Mouse (Mus musculus) C2C12 (cell line): ENCODE data around the gene 1700003E16Rik. TPM values are rescaled to one million over a fixed set of nuclear protein-coding genes. Genes with fewer than 3 reads are reported as not detected.

ENCODE experiments used
- H3K27me3 ChIP-seq: one replicate; pipeline ENCODE4 v1.6.1; 2011; ENCODE audit not compliant: control insufficient read depth, insufficient read depth, insufficient read length
- H3K36me3 ChIP-seq: one replicate; pipeline ENCODE4 v1.6.1; 2011; ENCODE audit not compliant: control insufficient read depth, insufficient read depth
- H3K4me3 ChIP-seq: one replicate; pipeline ENCODE4 v1.5.1; 2011; ENCODE audit warnings: mild to moderate bottlenecking, control low read depth; ENCODE audit not compliant: poor library complexity, insufficient read depth, severe bottlenecking
- H3K79me2 ChIP-seq: one replicate; pipeline ENCODE4 v1.6.1; 2011; ENCODE audit not compliant: control insufficient read depth, insufficient read depth
- H3K79me3 ChIP-seq: one replicate; pipeline ENCODE4 v1.6.1; 2011; ENCODE audit warnings: low read depth, control low read depth
- H3ac ChIP-seq: one replicate; pipeline ENCODE3; 2011; ENCODE audit warnings: low read depth; ENCODE audit not compliant: control insufficient read depth, insufficient read length
- CEBPB ChIP-seq: IDR thresholded peaks from one replicate; pipeline ENCODE4 v1.6.1; 2011; ENCODE audit warnings: low read depth, mild to moderate bottlenecking, control low read depth, moderate library complexity
- CTCF ChIP-seq: IDR thresholded peaks from one replicate; pipeline ENCODE4 v1.5.1; 2011; ENCODE audit not compliant: control insufficient read depth, insufficient read depth, insufficient read length
- FOSL1 ChIP-seq: IDR thresholded peaks from one replicate; pipeline ENCODE4 v1.8.0; 2011; ENCODE audit warnings: mild to moderate bottlenecking, low read length; ENCODE audit not compliant: poor library complexity, insufficient read depth, severe bottlenecking
- MAX ChIP-seq: IDR thresholded peaks from one replicate; pipeline ENCODE4 v1.6.1; 2011; ENCODE audit warnings: mild to moderate bottlenecking, control low read depth
- MYOD1 ChIP-seq: IDR thresholded peaks from one replicate; pipeline ENCODE4 v1.6.1; 2011; ENCODE audit warnings: low read depth; ENCODE audit not compliant: control insufficient read depth, insufficient read length
- MYOG ChIP-seq: IDR thresholded peaks from one replicate; pipeline ENCODE4 v1.6.1; 2011; ENCODE audit not compliant: control insufficient read depth, insufficient read length; ENCODE audit errors: extremely low read depth
- USF1 ChIP-seq: IDR thresholded peaks from one replicate; pipeline ENCODE4 v1.6.1; 2011; ENCODE audit warnings: low read depth, mild to moderate bottlenecking, control low read depth, moderate library complexity
- polyA plus RNA-seq: library from polyadenylated mRNA; unstranded; fragments of >200 nt; fragmentation: generic; extraction: Trizol; gene quantifications from one replicate; pipeline ENCODE4 v1.2.1, GENCODE M21; 2012; ENCODE audit warnings: missing spikeins

1700003E16Rik gene
- polyA plus RNA-seq, 1 experiment: 1.1 TPM

- Histone ChIP-seq H3K27me3 (no peaks in the 10 kb centered on the region), H3K4me3 (no peak overlapping the region), H3K79me2 (peaks cover 81% of the 10 kb centered on the region), H3K79me3 (peaks cover 26% of the 10 kb centered on the region), H3K36me3 (peaks cover 28% of the 10 kb centered on the region), H3ac (no peak overlapping the region)
- TF ChIP-seq FOSL1: no peak
- no peak for TF ChIP-seq USF1
- TF ChIP-seq CEBPB: no peak
- no peak for TF ChIP-seq MAX
- no peak for TF ChIP-seq MYOD1
- no peak for TF ChIP-seq CTCF
- TF ChIP-seq MYOG: no peak
Measured at GRCm38 (mm10) chr6:83118825-83119733, 37.1 kb upstream of the 1700003E16Rik start.

GRCm38 (mm10) chr6:83119734-83120051, 36.5 kb upstream of the 1700003E16Rik start:
- peak overlapping the region; percentile 13 for H3ac ChIP-seq
- peaks cover 81% of the 10 kb centered on the region for H3K79me2 ChIP-seq
- H3K4me3 ChIP-seq: no peak overlapping the region
- H3K79me3 ChIP-seq: peaks cover 24% of the 10 kb centered on the region
- no peak for TF ChIP-seq CTCF
- H3K36me3 ChIP-seq: peaks cover 28% of the 10 kb centered on the region
- H3K27me3 ChIP-seq: no peaks in the 10 kb centered on the region

- Histone ChIP-seq H3ac (peak within 1 kb of the TSS; percentile 85), H3K79me2 (peaks cover 68% of the 10 kb centered on the region), H3K27me3 (no peaks in the 10 kb centered on the region), H3K4me3 (peak within 1 kb of the TSS; percentile 66), H3K36me3 (peaks cover 28% of the 10 kb centered on the region), H3K79me3 (peaks cover 18% of the 10 kb centered on the region)
- TF ChIP-seq CEBPB (no peak), MYOD1 (no peak), USF1 (peak; percentile 4), FOSL1 (no peak), MAX (peak; percentile 8), CTCF (no peak), MYOG (no peak)
Measured at GRCm38 (mm10) chr6:83120930-83121862, 35.0 kb upstream of the 1700003E16Rik start, which contains the start of gene Wbp1. Gene Wbp1 (minus strand): TSS chr6:83121559.

- peak overlapping the region; percentile 49 for H3K4me3 ChIP-seq
- H3K79me2 ChIP-seq: peaks cover 59% of the 10 kb centered on the region
- H3K79me3 ChIP-seq: peaks cover 10% of the 10 kb centered on the region
- H3K27me3 ChIP-seq: no peaks in the 10 kb centered on the region
- TF ChIP-seq MAX (no peak), CTCF (no peak), MYOG (no peak), MYOD1 (no peak), USF1 (no peak), FOSL1 (no peak), CEBPB (no peak)
- peak overlapping the region; percentile 73 for H3ac ChIP-seq
- H3K36me3 ChIP-seq: peaks cover 23% of the 10 kb centered on the region
Measured at GRCm38 (mm10) chr6:83121863-83122710, 34.1 kb upstream of the 1700003E16Rik start.

GRCm38 (mm10) chr6:83122961-83123360, 33.2 kb upstream of the 1700003E16Rik start:
- TF ChIP-seq USF1 (no peak), MYOG (no peak), FOSL1 (no peak), CEBPB (no peak), CTCF (no peak), MYOD1 (no peak), MAX (no peak)
- Histone ChIP-seq H3K36me3 (peaks cover 14% of the 10 kb centered on the region), H3K79me3 (peaks cover 6% of the 10 kb centered on the region), H3K4me3 (no peak overlapping the region), H3ac (no peak overlapping the region), H3K27me3 (no peaks in the 10 kb centered on the region), H3K79me2 (peaks cover 50% of the 10 kb centered on the region)
